Mouse (Mus musculus): ENCODE measurements around the gene Gadd45b. TPM values are rescaled to one million over a fixed set of nuclear protein-coding genes. Genes with fewer than 3 reads are reported as not detected.

Gene Gadd45b
- total and polyA plus RNA-seq, 3 experiments: 10.0 to 13.9 (median 10.9) TPM

DNA sequence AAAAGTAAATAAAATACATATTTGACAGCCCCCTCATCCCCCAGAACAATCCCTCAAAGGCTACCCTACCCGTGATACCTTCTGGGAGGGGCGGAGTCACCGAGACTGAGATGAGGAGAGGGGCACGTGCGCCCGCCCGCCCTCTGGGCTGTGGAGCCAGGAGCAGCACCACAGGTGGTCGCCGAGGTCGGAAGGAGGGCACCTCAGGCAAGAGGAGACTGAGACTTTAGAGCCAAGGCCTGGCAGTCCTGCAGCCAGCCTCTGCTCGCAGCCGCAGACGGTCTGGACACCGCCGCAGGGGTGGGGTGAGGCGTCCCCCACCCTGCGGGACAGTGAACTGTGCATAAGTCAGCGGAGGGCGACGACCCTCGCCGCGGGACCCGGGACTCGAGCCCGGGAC lies 1.8 kb downstream of the Gadd45b start:
- Histone ChIP-seq H3K79me2 (replicated peaks; ENCODE audit: control insufficient read depth, insufficient read depth, low read length) (no peaks in the 10 kb centered on the region), H3K27me3 (ENCODE audit: control insufficient read depth, insufficient read depth, low read length) (no peaks in the 10 kb centered on the region; the same call in 1 of the 2 replicates), H3K9ac (ENCODE audit: low read depth, low read length) (peak overlapping the region; percentile 25), H3K4me3 (peak overlapping the region; percentile 9; the same call in 1 of the 2 replicates), H3K27ac (peak overlapping the region; percentile 83), H3K4me1 (ENCODE audit: control insufficient read depth, insufficient read depth, low read length) (peaks cover 10% of the 10 kb centered on the region), H3K36me3 (ENCODE audit: control insufficient read depth, insufficient read depth, low read length) (no peaks in the 10 kb centered on the region)
- DNase-seq: peak in 1 of 2 experiments; percentile 20
- 20% methylated on average over 26 of the region's 26 CpGs for WGBS
- TF ChIP-seq CTCF (IDR thresholded peaks at IDR 0.05): no peak
- no peak for TF ChIP-seq POLR2A (IDR thresholded peaks at IDR 0.05; ENCODE audit: insufficient read depth, low read depth, low read length)
- no peak for TF ChIP-seq EP300 (IDR thresholded peaks at IDR 0.05; ENCODE audit: insufficient read depth, low read depth, low read length)
- intact Hi-C loops (cut with DNase I): no loop called here

DNA sequence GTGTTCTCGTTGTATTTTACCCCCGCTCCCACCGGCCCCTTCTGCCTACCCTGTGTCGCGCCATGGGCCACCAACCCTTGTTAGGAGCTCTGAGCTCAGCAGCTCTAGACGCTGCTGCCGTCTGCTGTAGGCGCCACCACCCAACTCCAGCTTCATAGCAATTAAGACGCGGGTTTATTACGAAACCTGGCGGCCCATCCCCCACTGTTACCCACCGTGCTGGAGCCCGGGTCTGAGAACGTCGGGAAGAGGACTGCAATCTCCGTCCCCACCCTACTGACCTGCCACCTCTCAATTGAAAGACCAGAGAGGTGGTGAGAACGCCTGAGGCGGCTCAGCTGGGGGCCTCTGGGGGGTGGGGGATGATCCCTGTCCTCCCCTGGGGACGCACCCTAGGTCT lies 2.3 kb downstream of the Gadd45b start:
- no peaks in the 10 kb centered on the region for H3K36me3 ChIP-seq (ENCODE audit: control insufficient read depth, insufficient read depth, low read length)
- intact Hi-C loops (cut with DNase I): no loop called here
- peak overlapping the region; percentile 1; the same call in 1 of the 2 replicates for H3K9ac ChIP-seq (ENCODE audit: low read depth, low read length)
- WGBS: 10% methylated on average over 20 of the region's 20 CpGs
- peak overlapping the region; percentile 37 for H3K4me3 ChIP-seq
- TF ChIP-seq POLR2A (IDR thresholded peaks at IDR 0.05; ENCODE audit: insufficient read depth, low read depth, low read length) (no peak), CTCF (IDR thresholded peaks at IDR 0.05) (no peak), EP300 (IDR thresholded peaks at IDR 0.05; ENCODE audit: insufficient read depth, low read depth, low read length) (no peak)
- H3K4me1 ChIP-seq (ENCODE audit: control insufficient read depth, insufficient read depth, low read length): peaks cover 15% of the 10 kb centered on the region
- H3K27ac ChIP-seq: no peak overlapping the region; the same call in 1 of the 2 replicates
- DNase-seq: peak; percentile 45 to 58
- no peaks in the 10 kb centered on the region; the same call in 1 of the 2 replicates for H3K27me3 ChIP-seq (ENCODE audit: control insufficient read depth, insufficient read depth, low read length)
- H3K79me2 ChIP-seq (replicated peaks; ENCODE audit: control insufficient read depth, insufficient read depth, low read length): no peaks in the 10 kb centered on the region

GRCm38 (mm10) chr10:80932700-80933420 lies 3.0 kb downstream of the Gadd45b start:
- Histone ChIP-seq H3K27me3 (ENCODE audit: control insufficient read depth, insufficient read depth, low read length) (no peaks in the 10 kb centered on the region; the same call in 1 of the 2 replicates), H3K27ac (no peak overlapping the region; the same call in 1 of the 2 replicates), H3K36me3 (ENCODE audit: control insufficient read depth, insufficient read depth, low read length) (no peaks in the 10 kb centered on the region), H3K9ac (ENCODE audit: low read depth, low read length) (peak overlapping the region; percentile 21), H3K4me1 (ENCODE audit: control insufficient read depth, insufficient read depth, low read length) (peaks cover 19% of the 10 kb centered on the region), H3K4me3 (peak overlapping the region; percentile 37), H3K79me2 (replicated peaks; ENCODE audit: control insufficient read depth, insufficient read depth, low read length) (no peaks in the 10 kb centered on the region)
- intact Hi-C loops (cut with DNase I): no loop called here
- TF ChIP-seq POLR2A (IDR thresholded peaks at IDR 0.05; ENCODE audit: insufficient read depth, low read depth, low read length): no peak
- TF ChIP-seq CTCF (IDR thresholded peaks at IDR 0.05): no peak
- TF ChIP-seq EP300 (IDR thresholded peaks at IDR 0.05; ENCODE audit: insufficient read depth, low read depth, low read length): no peak
- peak; percentile 39 to 45 for DNase-seq
- WGBS: 9% methylated on average over 17 of the region's 17 CpGs

DNA sequence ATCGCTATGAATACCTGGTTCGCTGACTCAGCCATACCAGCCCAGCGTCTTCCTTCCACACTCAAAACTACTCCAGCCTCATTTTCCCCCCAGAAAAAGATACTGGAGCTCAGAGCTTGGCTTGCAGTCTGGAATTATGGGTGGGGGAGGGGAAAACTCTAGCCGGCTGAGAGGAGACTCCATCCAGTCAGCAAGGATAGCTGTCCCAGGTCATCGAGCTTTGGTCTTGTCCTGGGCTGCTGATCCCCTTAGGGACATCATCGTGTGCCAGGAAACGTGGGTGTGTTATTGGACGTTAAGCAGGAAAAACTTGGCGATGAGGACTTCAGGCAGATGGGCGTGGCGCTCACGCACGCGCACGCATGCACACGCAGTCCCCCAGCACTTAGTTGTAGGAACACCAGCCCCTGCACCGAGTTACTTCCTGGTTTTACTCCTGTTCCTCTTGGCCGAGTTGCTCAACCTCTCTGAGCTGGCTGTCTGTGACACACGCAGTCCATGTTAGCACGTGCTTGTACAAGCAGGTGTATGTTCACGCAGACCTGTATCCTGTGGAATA lies 3.6 kb downstream of the Gadd45b start:
- Histone ChIP-seq H3K4me1 (ENCODE audit: control insufficient read depth, insufficient read depth, low read length) (peaks cover 19% of the 10 kb centered on the region), H3K79me2 (replicated peaks; ENCODE audit: control insufficient read depth, insufficient read depth, low read length) (no peaks in the 10 kb centered on the region), H3K9ac (ENCODE audit: low read depth, low read length) (no peak overlapping the region), H3K4me3 (peak overlapping the region; percentile 23; the same call in 1 of the 2 replicates), H3K27me3 (ENCODE audit: control insufficient read depth, insufficient read depth, low read length) (no peaks in the 10 kb centered on the region; the same call in 1 of the 2 replicates), H3K27ac (no peak overlapping the region; the same call in 1 of the 2 replicates), H3K36me3 (ENCODE audit: control insufficient read depth, insufficient read depth, low read length) (no peaks in the 10 kb centered on the region)
- intact Hi-C loops (cut with DNase I): no loop called here
- WGBS: 8% methylated on average over 21 of the region's 21 CpGs
- TF ChIP-seq CTCF (IDR thresholded peaks at IDR 0.05): no peak
- no peak for TF ChIP-seq POLR2A (IDR thresholded peaks at IDR 0.05; ENCODE audit: insufficient read depth, low read depth, low read length)
- peak; percentile 61; the same call in 1 of the 2 replicates for TF ChIP-seq EP300 (IDR thresholded peaks at IDR 0.05; ENCODE audit: insufficient read depth, low read depth, low read length)
- DNase-seq: peak; percentile 65 to 71

- Histone ChIP-seq H3K27ac (no peak overlapping the region), H3K79me2 (replicated peaks; ENCODE audit: control insufficient read depth, insufficient read depth, low read length) (no peaks in the 10 kb centered on the region), H3K4me1 (ENCODE audit: control insufficient read depth, insufficient read depth, low read length) (peaks cover 22% of the 10 kb centered on the region), H3K36me3 (ENCODE audit: control insufficient read depth, insufficient read depth, low read length) (no peaks in the 10 kb centered on the region), H3K27me3 (ENCODE audit: control insufficient read depth, insufficient read depth, low read length) (no peaks in the 10 kb centered on the region; the same call in 1 of the 2 replicates), H3K4me3 (no peak overlapping the region), H3K9ac (ENCODE audit: low read depth, low read length) (no peak overlapping the region)
- 63% methylated on average over 14 of the region's 14 CpGs for WGBS
- intact Hi-C loops (cut with DNase I): no loop called here
- no peak for DNase-seq
- TF ChIP-seq EP300 (IDR thresholded peaks at IDR 0.05; ENCODE audit: insufficient read depth, low read depth, low read length) (no peak), CTCF (IDR thresholded peaks at IDR 0.05) (no peak), POLR2A (IDR thresholded peaks at IDR 0.05; ENCODE audit: insufficient read depth, low read depth, low read length) (no peak)
Measured at GRCm38 (mm10) chr10:80934136-80934985, 4.5 kb downstream of the Gadd45b start.
